Mouse (Mus musculus) G1E (cell line): ENCODE results near the gene Ugt1a6a.

ENCODE experiments used
- CTCF ChIP-seq: IDR thresholded peaks from 2 replicates; pipeline ENCODE4 v1.5.1; 2012; ENCODE audit warnings: low read depth, low read length, inconsistent platforms, mixed read lengths
- GATA1 ChIP-seq: IDR thresholded peaks from 2 replicates; pipeline ENCODE4 v1.6.1; 2012; ENCODE audit warnings: borderline replicate concordance, low read length, inconsistent platforms, mixed read lengths
- POLR2AphosphoS5 ChIP-seq: IDR thresholded peaks from 2 replicates; pipeline ENCODE4 v1.6.1; 2012; ENCODE audit warnings: low read depth, low read length, inconsistent platforms; ENCODE audit not compliant: insufficient replicate concordance

GRCm38 (mm10) chr1:88192136-88192535, 57.5 kb downstream of the Ugt1a6a start:
- no peak for TF ChIP-seq CTCF
- TF ChIP-seq GATA1, result no peak
- TF ChIP-seq POLR2AphosphoS5, result no peak
